Mouse (Mus musculus): ENCODE results near the gene Cdkl3. TPM values are rescaled to one million over a fixed set of nuclear protein-coding genes. Genes with fewer than 3 reads are reported as not detected.
A peak's percentile ranks its signal among the peaks of the same experiment; 100 is the strongest.

Gene Cdkl3
- 9.1 and 9.9 TPM in 2 replicates for polyA plus RNA-seq (2014; fragmentation: Nextera tagmentation; extraction: Ambion mirVana)

GRCm38 (mm10) chr11:52003772-52004528 is at the start of gene Cdkl3:
Gene Cdkl3 (plus strand): TSS chr11:52004221.
- Histone ChIP-seq H3K36me3 (ENCODE audit: control insufficient read depth, insufficient read depth, low read length) (no peaks in the 10 kb centered on the region), H3K9ac (ENCODE audit: low read depth, low read length) (peak within 1 kb of the TSS; percentile 79), H3K4me1 (ENCODE audit: control insufficient read depth, insufficient read depth, low read length) (peaks cover 6% of the 10 kb centered on the region; the same call in 1 of the 2 replicates), H3K27ac (ENCODE audit: low read depth, low read length) (peak within 1 kb of the TSS; percentile 84), H3K4me3 (ENCODE audit: low read depth, low read length) (peak within 1 kb of the TSS; percentile 61), H3K4me2 (peak within 1 kb of the TSS; percentile 79), H3K27me3 (ENCODE audit: control insufficient read depth, insufficient read depth, low read length) (no peaks in the 10 kb centered on the region), H3K9me3 (replicated peaks; ENCODE audit: control insufficient read depth, low read length) (no peaks in the 10 kb centered on the region)
- WGBS (ENCODE audit: insufficient replicate concordance) = under 1% methylated on average over 51 of the region's 51 CpGs
- ATAC-seq (replicated peaks; ENCODE audit: insufficient number of reproducible peaks, low FRiP score, low TSS enrichment) = peak; percentile 88

DNA sequence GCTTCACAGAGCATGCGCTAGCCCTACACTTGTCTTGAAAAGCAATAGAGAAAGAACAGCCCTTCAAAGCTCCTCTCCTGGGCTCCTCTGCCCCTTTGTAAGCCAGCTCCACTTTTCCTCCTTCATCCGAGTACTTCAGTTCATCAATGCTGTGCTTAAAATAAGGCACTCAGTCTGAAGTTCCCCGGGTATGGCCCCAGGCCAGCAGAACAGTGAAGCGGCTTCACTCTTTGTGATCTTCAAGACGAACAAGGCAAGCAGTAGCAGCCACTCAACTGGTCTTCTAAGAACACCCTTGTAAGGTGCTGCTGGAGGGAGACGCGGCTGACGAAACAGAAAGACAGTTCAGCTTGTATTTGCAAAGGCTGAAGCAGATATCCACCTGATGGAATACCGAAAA is 47.9 kb upstream of the Cdkl3 start:
- Histone ChIP-seq H3K27ac (ENCODE audit: low read depth, low read length) (no peak overlapping the region), H3K4me2 (no peak overlapping the region), H3K4me3 (ENCODE audit: low read depth, low read length) (no peak overlapping the region), H3K9ac (ENCODE audit: low read depth, low read length) (no peak overlapping the region), H3K36me3 (ENCODE audit: control insufficient read depth, insufficient read depth, low read length) (no peaks in the 10 kb centered on the region), H3K4me1 (ENCODE audit: control insufficient read depth, insufficient read depth, low read length) (peaks cover 9% of the 10 kb centered on the region; the same call in 1 of the 2 replicates), H3K27me3 (ENCODE audit: control insufficient read depth, insufficient read depth, low read length) (peaks cover 8% of the 10 kb centered on the region), H3K9me3 (replicated peaks; ENCODE audit: control insufficient read depth, low read length) (no peaks in the 10 kb centered on the region)
- WGBS (ENCODE audit: insufficient replicate concordance) = 60% methylated on average over 9 of the region's 9 CpGs
- ATAC-seq (replicated peaks; ENCODE audit: insufficient number of reproducible peaks, low FRiP score, low TSS enrichment) = no peak

DNA sequence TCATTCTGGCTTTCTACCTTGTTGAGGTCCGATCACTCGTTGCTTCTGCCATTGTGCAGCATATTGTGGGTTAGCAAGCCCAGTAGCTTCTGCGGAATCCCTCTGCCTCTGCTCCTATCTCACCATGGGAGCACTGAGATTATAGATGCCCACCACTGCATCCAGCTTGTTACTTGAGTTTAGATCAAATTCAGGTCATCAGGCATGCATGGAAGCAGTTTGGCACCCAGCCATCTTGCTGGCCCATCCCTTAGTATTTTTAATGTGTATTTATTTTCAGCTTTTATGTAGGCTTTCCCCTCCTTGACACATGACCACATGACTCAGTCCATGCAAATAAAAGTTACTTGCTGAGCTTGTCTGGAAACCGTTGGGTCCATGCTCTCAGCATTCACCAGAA is 46.3 kb upstream of the Cdkl3 start:
- Histone ChIP-seq H3K36me3 (ENCODE audit: control insufficient read depth, insufficient read depth, low read length) (no peaks in the 10 kb centered on the region), H3K9ac (ENCODE audit: low read depth, low read length) (no peak overlapping the region), H3K4me3 (ENCODE audit: low read depth, low read length) (no peak overlapping the region), H3K9me3 (replicated peaks; ENCODE audit: control insufficient read depth, low read length) (no peaks in the 10 kb centered on the region), H3K4me1 (ENCODE audit: control insufficient read depth, insufficient read depth, low read length) (peaks cover 5% of the 10 kb centered on the region; the same call in 1 of the 2 replicates), H3K27ac (ENCODE audit: low read depth, low read length) (no peak overlapping the region), H3K4me2 (no peak overlapping the region), H3K27me3 (ENCODE audit: control insufficient read depth, insufficient read depth, low read length) (peaks cover 8% of the 10 kb centered on the region)
- ATAC-seq (replicated peaks; ENCODE audit: insufficient number of reproducible peaks, low FRiP score, low TSS enrichment) = no peak
- WGBS (ENCODE audit: insufficient replicate concordance) = 86% methylated on average over 4 of the region's 4 CpGs

DNA sequence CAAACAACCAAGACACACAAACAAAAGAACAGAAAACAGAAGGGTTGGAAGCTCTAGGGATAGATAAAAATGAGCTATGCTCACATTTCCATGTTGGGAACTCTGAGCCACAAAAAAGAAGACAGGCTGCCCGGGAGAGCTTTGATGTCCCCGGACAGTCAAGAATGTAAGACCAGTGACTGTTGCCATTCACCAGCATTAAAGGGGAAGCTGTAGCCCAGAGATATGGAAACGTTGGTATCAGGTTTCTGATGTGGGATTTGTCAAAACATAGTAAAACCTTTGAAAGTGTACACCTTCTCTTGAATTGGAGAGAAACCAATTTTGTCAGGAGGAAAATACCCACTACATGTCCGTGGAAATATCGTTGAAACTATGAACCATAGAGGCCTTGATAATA is 44.5 kb upstream of the Cdkl3 start:
- no peaks in the 10 kb centered on the region for H3K36me3 ChIP-seq (ENCODE audit: control insufficient read depth, insufficient read depth, low read length)
- H3K9me3 ChIP-seq (replicated peaks; ENCODE audit: control insufficient read depth, low read length) = no peaks in the 10 kb centered on the region
- H3K4me2 ChIP-seq = no peak overlapping the region
- H3K4me3 ChIP-seq (ENCODE audit: low read depth, low read length) = no peak overlapping the region
- ATAC-seq (replicated peaks; ENCODE audit: insufficient number of reproducible peaks, low FRiP score, low TSS enrichment) = no peak
- no peak overlapping the region for H3K27ac ChIP-seq (ENCODE audit: low read depth, low read length)
- no peak overlapping the region for H3K9ac ChIP-seq (ENCODE audit: low read depth, low read length)
- peaks cover 8% of the 10 kb centered on the region for H3K27me3 ChIP-seq (ENCODE audit: control insufficient read depth, insufficient read depth, low read length)
- H3K4me1 ChIP-seq (ENCODE audit: control insufficient read depth, insufficient read depth, low read length) = peaks cover 5% of the 10 kb centered on the region; the same call in 1 of the 2 replicates
- 70% methylated on average over 5 of the region's 5 CpGs for WGBS (ENCODE audit: insufficient replicate concordance)

DNA sequence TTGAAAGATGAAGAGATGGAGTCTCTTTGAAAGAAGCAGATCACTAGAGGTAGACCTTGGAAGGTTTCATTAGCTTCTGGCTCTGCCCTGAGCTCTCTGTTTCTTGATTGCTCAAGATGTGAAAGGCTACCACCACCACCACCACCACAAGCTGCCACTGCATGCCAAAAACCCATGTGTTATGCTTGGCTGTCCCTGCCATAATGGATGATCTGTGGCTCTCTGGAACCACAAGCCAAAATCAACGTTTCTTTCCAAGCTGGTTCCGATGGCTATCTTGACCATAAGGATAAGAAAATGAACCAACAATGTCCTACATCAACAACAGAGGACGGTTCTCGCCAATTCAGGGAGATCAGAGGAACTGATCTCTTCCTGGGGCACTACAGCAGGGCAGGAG is 44.0 kb upstream of the Cdkl3 start:
- Histone ChIP-seq H3K36me3 (ENCODE audit: control insufficient read depth, insufficient read depth, low read length) (no peaks in the 10 kb centered on the region), H3K27ac (ENCODE audit: low read depth, low read length) (no peak overlapping the region), H3K4me2 (no peak overlapping the region), H3K27me3 (ENCODE audit: control insufficient read depth, insufficient read depth, low read length) (peaks cover 8% of the 10 kb centered on the region), H3K4me3 (ENCODE audit: low read depth, low read length) (no peak overlapping the region), H3K4me1 (ENCODE audit: control insufficient read depth, insufficient read depth, low read length) (peaks cover 5% of the 10 kb centered on the region; the same call in 1 of the 2 replicates), H3K9ac (ENCODE audit: low read depth, low read length) (no peak overlapping the region), H3K9me3 (replicated peaks; ENCODE audit: control insufficient read depth, low read length) (no peaks in the 10 kb centered on the region)
- ATAC-seq (replicated peaks; ENCODE audit: insufficient number of reproducible peaks, low FRiP score, low TSS enrichment) = no peak
- WGBS (ENCODE audit: insufficient replicate concordance) = 68% methylated on average over 4 of the region's 4 CpGs

DNA sequence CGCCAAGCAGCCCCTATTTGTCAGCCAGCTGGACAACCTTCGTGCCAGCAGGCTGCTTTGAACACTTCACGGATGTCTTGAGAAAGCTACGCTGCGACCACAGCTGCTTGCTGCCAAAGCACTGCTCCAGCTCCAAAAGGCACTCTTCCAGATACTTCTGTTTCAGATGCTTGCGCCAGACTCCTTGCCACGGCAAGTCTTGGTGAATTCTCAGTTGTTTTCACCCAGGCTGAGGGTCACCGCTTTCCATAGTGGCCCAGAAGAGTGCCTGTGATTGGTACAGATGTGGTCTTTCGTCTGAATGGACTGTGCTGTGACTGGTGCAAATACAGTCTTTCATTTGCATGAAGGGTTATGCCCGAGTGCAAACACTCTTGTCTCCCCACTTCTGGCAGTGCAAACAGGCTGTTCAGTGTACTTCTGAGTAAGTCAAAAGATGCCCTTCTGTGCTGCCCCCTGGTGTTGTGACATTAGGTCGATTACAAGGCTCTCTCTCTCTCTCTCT is 43.0 kb upstream of the Cdkl3 start:
- H3K4me1 ChIP-seq (ENCODE audit: control insufficient read depth, insufficient read depth, low read length) = peaks cover 5% of the 10 kb centered on the region; the same call in 1 of the 2 replicates
- 71% methylated on average over 11 of the region's 11 CpGs for WGBS (ENCODE audit: insufficient replicate concordance)
- H3K9me3 ChIP-seq (replicated peaks; ENCODE audit: control insufficient read depth, low read length) = no peaks in the 10 kb centered on the region
- peaks cover 5% of the 10 kb centered on the region; the same call in 1 of the 2 replicates for H3K27me3 ChIP-seq (ENCODE audit: control insufficient read depth, insufficient read depth, low read length)
- ATAC-seq (replicated peaks; ENCODE audit: insufficient number of reproducible peaks, low FRiP score, low TSS enrichment) = no peak
- H3K27ac ChIP-seq (ENCODE audit: low read depth, low read length) = no peak overlapping the region
- no peak overlapping the region for H3K4me3 ChIP-seq (ENCODE audit: low read depth, low read length)
- H3K4me2 ChIP-seq = no peak overlapping the region
- no peaks in the 10 kb centered on the region for H3K36me3 ChIP-seq (ENCODE audit: control insufficient read depth, insufficient read depth, low read length)
- H3K9ac ChIP-seq (ENCODE audit: low read depth, low read length) = no peak overlapping the region

- no peak for ATAC-seq (replicated peaks; ENCODE audit: insufficient number of reproducible peaks, low FRiP score, low TSS enrichment)
- H3K9ac ChIP-seq (ENCODE audit: low read depth, low read length) = no peak overlapping the region
- no peaks in the 10 kb centered on the region for H3K9me3 ChIP-seq (replicated peaks; ENCODE audit: control insufficient read depth, low read length)
- H3K4me1 ChIP-seq (ENCODE audit: control insufficient read depth, insufficient read depth, low read length) = no peaks in the 10 kb centered on the region
- H3K4me3 ChIP-seq (ENCODE audit: low read depth, low read length) = no peak overlapping the region
- H3K36me3 ChIP-seq (ENCODE audit: control insufficient read depth, insufficient read depth, low read length) = no peaks in the 10 kb centered on the region
- H3K27me3 ChIP-seq (ENCODE audit: control insufficient read depth, insufficient read depth, low read length) = no peaks in the 10 kb centered on the region; the same call in 1 of the 2 replicates
- no peak overlapping the region for H3K27ac ChIP-seq (ENCODE audit: low read depth, low read length)
- WGBS (ENCODE audit: insufficient replicate concordance) = 82% methylated on average over 8 of the region's 8 CpGs
- H3K4me2 ChIP-seq = no peak overlapping the region
Observed at GRCm38 (mm10) chr11:51961761-51962160, 42.3 kb upstream of the Cdkl3 start.

- ATAC-seq (replicated peaks; ENCODE audit: insufficient number of reproducible peaks, low FRiP score, low TSS enrichment) = no peak
- no peak overlapping the region for H3K4me3 ChIP-seq (ENCODE audit: low read depth, low read length)
- H3K36me3 ChIP-seq (ENCODE audit: control insufficient read depth, insufficient read depth, low read length) = no peaks in the 10 kb centered on the region
- H3K27me3 ChIP-seq (ENCODE audit: control insufficient read depth, insufficient read depth, low read length) = no peaks in the 10 kb centered on the region
- H3K27ac ChIP-seq (ENCODE audit: low read depth, low read length) = no peak overlapping the region
- H3K4me1 ChIP-seq (ENCODE audit: control insufficient read depth, insufficient read depth, low read length) = no peaks in the 10 kb centered on the region
- no peaks in the 10 kb centered on the region for H3K9me3 ChIP-seq (replicated peaks; ENCODE audit: control insufficient read depth, low read length)
- H3K4me2 ChIP-seq = no peak overlapping the region
- WGBS (ENCODE audit: insufficient replicate concordance) = 85% methylated on average over 7 of the region's 7 CpGs
- no peak overlapping the region for H3K9ac ChIP-seq (ENCODE audit: low read depth, low read length)
Observed at GRCm38 (mm10) chr11:51962277-51962676, 41.7 kb upstream of the Cdkl3 start.
